Mouse (Mus musculus) stomach, embryonic 16.5 days (tissue): Measurements from ENCODE around the gene Map7d2. TPM values are rescaled to one million over a fixed set of nuclear protein-coding genes. Genes with fewer than 3 reads are reported as not detected.
"Not testable (repeated sequence)": the region's sequence is repeated elsewhere in the genome, so short reads cannot be mapped to it uniquely, and the experiment has no call there.

Experiments used
- ATAC-seq: fragments of 200-750 bp; cut with Nextera tagmentation; 2 replicates; pipeline ENCODE4 v1.8.0; 2017; ENCODE audit warnings: moderate number of reproducible peaks, moderate TSS enrichment; ENCODE audit not compliant: insufficient read depth, low FRiP score
- H3K27ac ChIP-seq: fragments of 300-500 bp; sonication (generic); 2 replicates; pipeline ENCODE4 v1.5.1; 2014; ENCODE audit warnings: low read length
- H3K27me3 ChIP-seq: fragments of 300-500 bp; sonication (generic); 2 replicates; pipeline ENCODE4 v1.6.1; 2014; ENCODE audit warnings: low read length, control low read depth, mixed read lengths; ENCODE audit not compliant: control insufficient read depth, insufficient read depth
- H3K36me3 ChIP-seq: fragments of 300-500 bp; sonication (generic); 2 replicates; pipeline ENCODE4 v1.6.1; 2014; ENCODE audit warnings: low read length; ENCODE audit not compliant: control insufficient read depth, insufficient read depth
- H3K4me1 ChIP-seq: fragments of 300-500 bp; sonication (generic); 2 replicates; pipeline ENCODE4 v1.6.1; 2014; ENCODE audit warnings: low read length, control low read depth, mixed read lengths; ENCODE audit not compliant: control insufficient read depth, insufficient read depth
- H3K4me2 ChIP-seq: fragments of 300-500 bp; sonication (generic); 2 replicates; pipeline ENCODE4 v1.6.1; 2014; ENCODE audit warnings: low read depth, low read length, mixed read lengths
- H3K4me3 ChIP-seq: fragments of 300-500 bp; sonication (generic); replicated peaks from 2 replicates; pipeline ENCODE4 v1.5.1; 2014; ENCODE audit warnings: mild to moderate bottlenecking, low read length
- H3K9ac ChIP-seq: fragments of 300-500 bp; sonication (generic); 2 replicates; pipeline ENCODE4 v1.6.1; 2014; ENCODE audit warnings: low read length
- H3K9me3 ChIP-seq: fragments of 300-500 bp; sonication (generic); replicated peaks from 2 replicates; pipeline ENCODE4 v1.6.1; 2016; ENCODE audit warnings: low read length, control low read depth; ENCODE audit not compliant: control insufficient read depth
- WGBS: fragments of 180-500 bp; shearing (Covaris S2); extraction: QIAGEN DNeasy Blood & Tissue Kit; methylation state at CpG from one replicate; pipeline ENCODE4 v1.1.7; 2014; 5-methylcytosine and 5-hydroxymethylcytosine counted together
- polyA plus RNA-seq: library from polyadenylated mRNA; unstranded; fragments of >200 nt; fragmentation: Nextera tagmentation; extraction: Ambion mirVana; gene quantifications from 2 replicates; pipeline ENCODE4 v1.2.1, GENCODE M21; 2015

Map7d2 gene
- polyA plus RNA-seq, 1 experiment from 2014 or later = 2.1 TPM

DNA sequence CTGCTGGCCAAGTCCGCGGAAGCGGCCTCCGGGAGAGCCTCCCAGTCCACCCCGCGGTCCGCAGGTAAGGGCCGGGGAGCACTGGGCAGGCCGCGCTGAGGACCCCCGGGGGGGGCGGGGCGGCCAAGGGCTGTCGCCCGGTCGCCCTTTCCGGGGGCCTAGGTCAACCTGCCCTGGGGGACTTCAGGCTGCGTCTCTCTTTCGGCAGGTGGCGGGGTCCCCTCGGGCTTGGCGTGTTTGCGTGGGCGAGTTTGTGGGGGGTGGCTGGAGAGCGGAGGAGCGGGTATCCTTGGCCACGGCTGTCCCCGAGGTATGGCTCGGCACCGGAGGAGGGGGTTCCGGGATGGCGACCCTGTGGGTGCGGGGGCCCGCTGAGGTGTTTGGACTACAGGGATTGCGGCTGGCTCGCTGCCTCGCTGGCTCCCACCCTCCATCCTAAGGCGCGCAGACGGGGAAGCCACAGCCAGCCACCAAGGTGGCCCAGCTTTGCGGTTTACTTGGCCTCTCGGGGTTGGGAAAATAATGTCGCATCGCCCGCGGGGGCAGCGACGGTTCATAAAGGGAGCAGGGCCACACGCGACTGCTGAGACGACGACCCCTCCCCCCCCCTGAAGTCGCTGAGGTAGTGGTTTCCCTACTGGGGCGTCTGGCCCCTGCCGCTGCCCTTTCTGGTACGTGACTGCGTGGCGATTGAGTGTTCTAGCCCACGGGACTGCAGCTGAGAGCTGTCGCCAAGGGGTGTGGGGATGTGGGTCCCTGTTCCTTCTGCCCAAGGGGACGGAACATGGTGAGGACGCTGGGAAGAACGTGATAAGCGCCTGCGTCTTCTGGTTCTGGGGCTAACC lies 679 bp downstream of the Map7d2 start:
- no peak overlapping the region for H3K27ac ChIP-seq
- H3K27me3 ChIP-seq = peaks cover 16% of the 10 kb centered on the region
- no peaks in the 10 kb centered on the region for H3K4me1 ChIP-seq
- H3K36me3 ChIP-seq = no peaks in the 10 kb centered on the region
- H3K4me2 ChIP-seq = peak overlapping the region; percentile 91
- peak overlapping the region; percentile 53 for H3K4me3 ChIP-seq
- peak; percentile 47 for ATAC-seq
- no peaks in the 10 kb centered on the region for H3K9me3 ChIP-seq
- 20% methylated on average over 49 of the region's 65 CpGs for WGBS
- H3K9ac ChIP-seq = peak overlapping the region; percentile 26; the same call in 1 of the 2 replicates

DNA sequence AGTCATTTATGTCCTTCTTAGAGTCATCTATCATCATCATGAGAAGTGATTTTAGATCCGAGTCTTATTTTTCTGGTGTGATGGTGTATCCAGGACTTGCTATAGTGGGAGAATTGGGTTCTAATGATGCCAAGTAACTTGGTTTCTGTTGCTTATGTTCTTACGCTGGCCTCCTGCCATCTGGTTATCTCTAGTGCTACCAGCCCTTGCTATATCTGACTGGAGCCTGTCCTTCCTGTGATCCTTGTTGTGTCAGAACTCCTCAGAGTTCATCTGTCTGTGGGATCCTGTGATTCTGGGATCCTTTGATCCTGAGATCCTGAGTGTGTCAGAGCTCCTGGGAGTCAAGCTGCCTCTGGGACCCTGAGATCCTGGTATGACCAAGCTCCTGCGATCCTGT lies 16.1 kb downstream of the Map7d2 start:
- not testable (repeated sequence) for H3K27me3 ChIP-seq, H3K9me3 ChIP-seq, H3K36me3 ChIP-seq, ATAC-seq, H3K4me2 ChIP-seq, H3K4me1 ChIP-seq, H3K4me3 ChIP-seq, H3K9ac ChIP-seq, H3K27ac ChIP-seq
- WGBS = 91% methylated on average over 3 of the region's 3 CpGs

DNA sequence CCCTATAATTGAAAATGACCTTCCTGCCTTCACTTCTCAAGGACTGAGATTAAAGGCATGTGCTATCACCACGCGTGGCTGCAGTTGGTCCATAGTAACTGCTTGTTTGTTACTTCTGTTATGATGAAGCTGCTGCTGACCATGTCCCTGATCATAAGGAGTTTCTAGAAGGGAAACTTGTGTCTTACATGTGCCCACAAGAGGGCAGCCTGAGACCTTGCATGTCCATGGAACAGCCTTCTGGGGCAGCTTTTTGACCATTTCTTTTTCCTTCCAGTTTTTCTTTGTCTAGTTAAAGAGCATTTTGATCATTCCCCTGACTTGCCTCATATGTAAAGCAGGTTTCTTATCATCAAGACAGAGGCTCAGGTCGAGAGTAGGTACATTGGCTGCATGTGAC lies 27.8 kb downstream of the Map7d2 start:
- Histone ChIP-seq H3K4me1 (no peaks in the 10 kb centered on the region), H3K36me3 (no peaks in the 10 kb centered on the region), H3K9ac (no peak overlapping the region), H3K27ac (no peak overlapping the region), H3K27me3 (no peaks in the 10 kb centered on the region), H3K9me3 (no peaks in the 10 kb centered on the region), H3K4me2 (no peak overlapping the region), H3K4me3 (no peak overlapping the region)
- 41% methylated on average over 3 of the region's 3 CpGs for WGBS
- no peak for ATAC-seq

DNA sequence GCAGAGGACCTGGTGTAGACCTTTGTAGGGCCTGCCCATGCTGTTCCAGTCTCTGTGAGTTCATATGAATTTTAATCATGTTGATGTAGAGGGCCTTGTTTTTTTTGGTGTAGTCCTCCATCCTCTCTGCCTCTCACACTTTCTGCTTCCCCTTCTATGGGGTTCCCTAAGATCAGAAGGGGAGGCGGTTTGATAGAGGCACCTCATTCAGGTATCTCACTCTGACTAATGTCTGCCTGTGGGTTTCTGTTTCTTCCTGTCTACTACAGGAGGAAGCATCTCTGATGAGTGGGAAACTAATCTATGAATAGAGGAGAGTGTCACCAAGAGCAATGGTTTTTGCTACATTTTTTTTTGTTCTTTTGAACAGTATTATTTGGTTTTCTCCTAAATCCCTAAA lies 32.8 kb downstream of the Map7d2 start:
- H3K4me2 ChIP-seq = no peak overlapping the region
- H3K9me3 ChIP-seq = no peaks in the 10 kb centered on the region
- WGBS = 88% methylated on average over 1 of the region's 1 CpGs
- no peak overlapping the region for H3K27ac ChIP-seq
- H3K27me3 ChIP-seq = no peaks in the 10 kb centered on the region
- no peaks in the 10 kb centered on the region for H3K36me3 ChIP-seq
- H3K4me3 ChIP-seq = no peak overlapping the region
- no peaks in the 10 kb centered on the region for H3K4me1 ChIP-seq
- ATAC-seq = no peak
- H3K9ac ChIP-seq = no peak overlapping the region

DNA sequence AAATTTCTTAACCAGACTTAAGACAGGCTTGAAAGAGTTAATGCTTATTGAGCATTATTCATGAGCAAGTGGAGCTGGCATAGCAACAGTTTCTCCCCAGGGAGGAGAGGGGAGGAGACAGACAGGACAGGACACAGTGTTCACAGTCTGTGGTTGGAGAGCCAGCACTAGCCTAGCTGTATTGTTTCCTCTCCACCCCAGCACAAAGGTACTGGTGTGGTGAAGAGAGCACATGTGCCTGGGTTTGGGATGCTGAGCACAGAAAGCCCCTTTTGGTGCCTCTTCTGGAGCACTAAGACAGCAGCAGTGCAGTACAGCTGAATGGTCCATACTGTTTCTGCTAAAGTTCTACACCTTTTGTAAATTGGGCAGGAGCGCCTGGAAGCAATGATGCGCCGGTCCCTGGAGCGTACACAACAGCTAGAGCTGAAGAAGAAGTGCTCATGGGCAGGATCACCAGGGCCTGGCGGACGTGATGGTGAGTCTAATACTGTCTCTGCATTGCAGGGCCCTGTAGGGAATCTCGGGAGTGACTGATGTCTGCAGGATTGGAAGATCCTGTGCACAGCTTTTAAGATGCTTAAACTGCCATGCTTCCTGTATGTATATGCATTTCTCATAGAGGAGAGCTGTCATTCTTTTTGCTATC lies 44.8 kb downstream of the Map7d2 start:
- Histone ChIP-seq H3K4me3 (no peak overlapping the region), H3K27me3 (no peaks in the 10 kb centered on the region), H3K4me1 (no peaks in the 10 kb centered on the region), H3K36me3 (no peaks in the 10 kb centered on the region), H3K9ac (no peak overlapping the region), H3K27ac (no peak overlapping the region), H3K9me3 (no peaks in the 10 kb centered on the region), H3K4me2 (no peak overlapping the region)
- ATAC-seq = no peak
- WGBS = 66% methylated on average over 7 of the region's 7 CpGs

DNA sequence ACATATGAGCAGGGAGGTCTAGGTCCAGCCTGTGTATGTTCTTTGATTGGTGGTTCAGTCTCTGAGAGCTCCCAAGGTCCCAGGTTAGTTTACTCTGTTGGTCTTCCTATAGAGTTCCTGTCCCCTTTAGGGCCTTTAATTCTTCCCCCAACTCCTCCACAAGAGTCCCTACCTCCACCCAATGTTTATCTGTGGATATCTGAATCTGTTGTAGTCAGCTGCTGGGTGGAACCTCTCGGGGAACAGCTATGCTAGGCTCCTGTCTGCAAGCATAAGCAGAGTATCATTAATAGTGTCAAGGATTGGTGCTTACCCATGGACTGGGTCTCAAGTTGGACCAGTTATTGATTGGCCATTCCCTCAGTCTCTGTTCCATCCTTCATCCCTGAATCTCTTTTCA lies 60.4 kb downstream of the Map7d2 start:
- Histone ChIP-seq H3K9ac (no peak overlapping the region), H3K9me3 (no peaks in the 10 kb centered on the region), H3K27ac (no peak overlapping the region), H3K27me3 (peaks cover 2% of the 10 kb centered on the region; the same call in 1 of the 2 replicates), H3K4me3 (no peak overlapping the region), H3K4me1 (no peaks in the 10 kb centered on the region), H3K4me2 (no peak overlapping the region), H3K36me3 (no peaks in the 10 kb centered on the region)
- WGBS = 72% methylated on average over 1 of the region's 1 CpGs
- ATAC-seq = no peak

DNA sequence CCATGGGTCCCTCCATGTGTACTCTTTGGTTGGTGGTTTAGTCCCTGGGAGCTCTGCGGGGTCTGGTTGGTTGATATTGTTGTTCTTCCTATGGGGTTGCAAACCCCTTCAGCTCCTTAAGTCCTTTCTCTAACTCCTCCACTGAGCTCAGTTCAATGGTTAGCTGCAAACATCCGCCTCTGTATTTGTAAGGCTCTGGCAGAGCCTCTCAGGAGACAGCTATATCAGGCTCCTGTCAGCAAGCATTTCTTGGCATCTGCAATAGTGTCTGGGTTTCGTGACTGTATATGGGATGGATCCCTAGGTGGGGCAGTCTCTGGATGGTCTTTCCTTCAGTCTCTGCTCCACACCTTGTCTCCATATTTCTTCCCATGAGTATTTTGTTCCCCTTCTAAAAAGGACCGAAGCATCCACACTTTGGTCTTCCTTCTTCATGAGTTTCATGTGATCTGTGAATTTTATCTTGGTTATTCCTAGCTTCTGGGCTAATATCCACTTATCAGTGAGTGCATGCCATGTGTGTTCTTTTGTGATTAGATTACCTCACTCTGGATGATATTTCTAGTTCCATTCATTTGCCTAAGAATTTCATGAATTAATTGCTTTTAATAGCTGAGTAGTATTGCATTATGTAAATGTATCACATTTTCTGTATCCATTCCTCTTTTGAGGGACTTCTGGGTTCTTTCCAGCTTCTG lies 64.0 kb downstream of the Map7d2 start:
- not testable (repeated sequence) for H3K4me1 ChIP-seq, H3K4me2 ChIP-seq, H3K9me3 ChIP-seq, H3K27me3 ChIP-seq, H3K9ac ChIP-seq, H3K36me3 ChIP-seq, ATAC-seq, H3K27ac ChIP-seq, H3K4me3 ChIP-seq
- WGBS = 87% methylated on average over 4 of the region's 4 CpGs

DNA sequence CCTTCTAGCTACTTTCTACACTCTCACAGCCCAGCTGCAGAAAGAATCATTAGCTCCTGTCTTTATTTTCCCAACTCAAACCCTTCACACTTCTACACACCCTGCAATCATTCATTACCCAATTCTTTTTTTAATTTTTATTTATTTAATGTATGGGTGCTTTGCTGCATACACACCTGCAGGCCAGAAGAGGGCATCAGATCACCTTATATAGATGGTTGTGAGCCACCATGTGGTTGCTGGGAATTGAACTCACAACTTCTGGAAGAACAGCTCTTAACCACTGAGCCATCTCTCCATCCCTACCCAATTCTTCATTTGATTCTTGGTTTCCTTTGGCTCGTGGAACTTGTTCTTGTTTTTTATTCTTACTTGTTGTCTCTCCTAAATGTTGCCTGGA lies 69.9 kb downstream of the Map7d2 start:
- Histone ChIP-seq H3K4me3 (no peak overlapping the region), H3K9ac (no peak overlapping the region), H3K4me2 (no peak overlapping the region), H3K9me3 (no peaks in the 10 kb centered on the region), H3K27me3 (no peaks in the 10 kb centered on the region; the same call in 1 of the 2 replicates), H3K27ac (no peak overlapping the region), H3K4me1 (no peaks in the 10 kb centered on the region), H3K36me3 (no peaks in the 10 kb centered on the region)
- no peak for ATAC-seq
- WGBS = 84% methylated on average over 1 of the region's 1 CpGs

DNA sequence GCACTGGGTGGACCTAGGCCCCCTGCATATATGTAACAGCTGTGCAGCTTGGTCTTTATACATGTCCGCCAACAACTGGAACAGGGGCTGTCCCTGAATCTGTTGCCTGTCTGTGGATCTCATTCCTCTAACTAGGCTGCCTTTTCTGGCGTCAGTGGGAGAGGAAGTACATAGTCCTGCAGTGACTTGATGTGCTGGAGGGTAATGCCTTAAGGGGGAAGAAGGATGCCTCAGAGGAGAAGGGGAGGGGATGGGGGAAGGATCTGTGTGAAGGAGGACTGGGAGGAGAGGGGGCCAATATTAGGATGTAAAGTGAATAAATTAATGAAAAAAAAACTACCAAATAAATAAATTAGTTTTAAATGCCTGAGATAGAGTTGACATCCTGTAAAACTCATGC lies 88.8 kb downstream of the Map7d2 start:
- H3K4me1 ChIP-seq = no peaks in the 10 kb centered on the region
- no peaks in the 10 kb centered on the region for H3K36me3 ChIP-seq
- no peaks in the 10 kb centered on the region; the same call in 1 of the 2 replicates for H3K27me3 ChIP-seq
- H3K27ac ChIP-seq = no peak overlapping the region
- H3K9ac ChIP-seq = no peak overlapping the region
- H3K9me3 ChIP-seq = no peaks in the 10 kb centered on the region
- no peak overlapping the region for H3K4me2 ChIP-seq
- no peak overlapping the region for H3K4me3 ChIP-seq
- ATAC-seq = no peak
- WGBS = 44% methylated on average over 2 of the region's 2 CpGs
